Mouse (Mus musculus) spleen, postnatal 14 days (tissue): ENCODE data around the gene Thbs1.
"Not testable (repeated sequence)": the region's sequence is repeated elsewhere in the genome, so short reads cannot be mapped to it uniquely, and the experiment has no call there.

ENCODE experiments used
- DNase-seq, 2 experiments: peaks; one replicate each; pipeline ENCODE4 v3.0.0; 2021 to 2022; ENCODE audit warnings: low spot score in 2 of 2

The Thbs1 gene

DNA sequence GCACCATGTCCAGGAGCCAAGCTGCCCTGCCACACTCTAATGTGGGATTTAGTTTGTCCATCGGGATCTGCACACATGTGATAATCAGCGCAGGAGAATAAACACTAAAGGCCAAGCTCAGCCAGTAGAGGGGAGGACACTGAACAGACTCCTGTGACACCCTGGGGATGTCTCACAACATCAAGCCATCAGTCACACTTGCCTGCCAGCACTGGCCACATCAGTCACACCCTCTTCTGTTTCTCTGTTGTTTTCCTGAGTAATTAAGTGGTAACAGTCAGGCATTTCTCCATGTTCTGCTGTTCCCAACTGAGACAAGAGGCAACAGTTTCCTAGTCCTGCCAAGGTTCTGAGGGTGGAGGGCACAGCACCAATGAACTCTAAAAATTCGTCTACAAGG, 36.1 kb downstream of the Thbs1 start:
- DNase-seq = not testable (repeated sequence)

DNA sequence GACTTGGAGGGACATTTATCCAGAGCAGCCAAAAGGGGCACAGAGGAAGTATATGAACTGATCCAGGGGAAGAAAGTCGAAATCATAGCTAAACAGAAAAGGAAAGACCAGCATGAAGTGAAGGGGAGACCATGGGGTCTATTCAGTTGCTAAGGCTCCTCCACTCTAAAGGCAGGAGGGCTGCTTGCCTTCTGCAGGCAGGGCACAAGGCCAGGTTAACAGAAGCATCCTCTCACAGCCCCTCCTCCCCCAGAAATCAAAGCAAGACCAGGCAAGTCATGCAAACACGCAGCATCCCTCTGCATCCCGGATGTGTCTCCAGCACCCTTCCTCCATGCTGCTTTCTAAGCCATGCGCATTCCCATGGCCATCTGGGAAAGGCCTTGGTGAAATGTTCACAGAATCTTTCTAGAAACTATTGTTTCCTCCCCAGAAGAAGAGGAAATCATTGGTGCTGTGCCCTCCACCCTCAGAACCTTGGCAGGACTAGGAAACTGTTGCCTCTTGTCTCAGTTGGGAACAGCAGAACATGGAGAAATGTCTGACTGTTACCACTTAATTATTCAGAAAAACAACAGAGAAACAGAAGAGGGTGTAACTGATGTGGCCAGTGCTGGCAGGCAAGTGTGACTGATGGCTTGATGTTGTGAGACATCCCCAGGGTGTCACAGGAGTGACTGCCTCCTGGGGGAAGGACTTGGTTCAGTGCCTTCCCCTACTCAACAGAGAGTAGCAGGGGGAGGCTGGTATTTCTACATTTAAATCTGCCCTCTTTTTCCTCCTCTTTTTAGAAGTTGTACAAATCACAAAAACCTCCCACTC, 36.9 kb downstream of the Thbs1 start:
- DNase-seq = no peak

DNA sequence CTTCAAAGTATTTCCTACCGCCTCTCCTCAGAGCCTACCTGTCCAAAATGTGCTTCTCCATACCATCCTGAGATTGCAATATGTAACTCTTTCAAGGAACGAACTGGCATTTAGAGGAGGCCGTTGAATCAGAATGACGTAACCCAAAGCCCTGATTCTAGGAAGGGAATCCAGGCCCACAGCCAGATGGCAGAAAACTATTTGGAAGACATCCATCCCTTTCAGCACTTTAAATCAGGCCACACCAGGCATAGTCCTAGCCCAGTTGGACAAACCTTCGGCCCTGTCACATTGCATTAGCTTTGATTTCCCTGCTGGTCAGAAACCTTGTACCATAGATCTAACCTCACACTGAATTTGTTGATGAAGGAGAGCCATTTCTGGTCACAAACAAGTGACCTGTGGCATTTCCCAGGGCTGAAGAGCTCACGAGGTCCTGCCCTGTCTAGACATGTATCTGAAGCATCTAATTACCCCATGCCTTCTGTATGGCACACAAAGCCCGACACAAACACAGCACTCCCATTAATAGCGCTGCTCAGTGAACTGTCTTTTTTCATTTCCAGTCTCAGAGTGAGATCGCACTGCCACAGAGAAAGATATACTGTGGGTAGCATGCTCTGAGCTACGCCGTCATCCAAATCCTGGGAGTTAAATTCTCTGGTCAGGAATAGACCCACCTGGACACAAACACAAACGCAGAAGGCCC, 38.3 kb downstream of the Thbs1 start:
- DNase-seq = no peak

DNA sequence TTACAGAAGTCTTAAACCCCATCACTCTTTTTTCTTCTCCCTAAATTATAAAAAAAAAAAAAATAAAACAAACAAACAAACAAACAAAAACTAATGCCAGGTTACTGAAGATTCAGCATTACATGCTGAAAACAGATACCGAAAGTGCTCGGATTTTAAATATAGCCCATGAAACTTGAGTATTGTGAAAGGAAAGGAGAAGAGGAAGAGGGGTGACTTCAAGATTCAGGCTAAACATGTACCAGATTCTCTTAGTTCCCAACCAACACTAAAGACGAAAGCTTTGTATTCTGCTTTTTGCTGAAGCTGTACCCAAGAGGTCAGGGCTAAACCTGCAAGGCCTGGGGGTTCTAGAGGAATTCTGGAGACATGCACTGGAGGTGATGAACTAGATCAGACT, 46.4 kb downstream of the Thbs1 start:
- no peak for DNase-seq

DNA sequence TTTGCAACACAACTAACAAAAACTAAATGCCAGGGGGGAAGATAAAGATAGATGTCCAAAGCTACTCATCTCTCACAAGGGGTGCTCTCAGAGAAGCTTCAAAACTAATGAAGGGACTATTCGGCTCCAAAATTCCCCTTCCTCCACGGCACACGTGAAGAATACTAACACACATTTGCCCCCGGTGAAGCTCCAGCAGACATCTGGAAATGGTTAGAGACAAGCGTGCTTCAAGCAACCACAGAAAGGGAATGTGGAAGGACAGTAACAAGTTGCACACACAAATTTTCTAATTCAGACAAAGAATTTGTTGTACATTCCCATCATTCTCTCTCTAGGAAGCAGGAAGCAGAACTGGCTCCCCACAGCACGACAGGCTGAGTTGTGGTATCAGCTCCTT, 47.5 kb downstream of the Thbs1 start:
- no peak for DNase-seq

DNA sequence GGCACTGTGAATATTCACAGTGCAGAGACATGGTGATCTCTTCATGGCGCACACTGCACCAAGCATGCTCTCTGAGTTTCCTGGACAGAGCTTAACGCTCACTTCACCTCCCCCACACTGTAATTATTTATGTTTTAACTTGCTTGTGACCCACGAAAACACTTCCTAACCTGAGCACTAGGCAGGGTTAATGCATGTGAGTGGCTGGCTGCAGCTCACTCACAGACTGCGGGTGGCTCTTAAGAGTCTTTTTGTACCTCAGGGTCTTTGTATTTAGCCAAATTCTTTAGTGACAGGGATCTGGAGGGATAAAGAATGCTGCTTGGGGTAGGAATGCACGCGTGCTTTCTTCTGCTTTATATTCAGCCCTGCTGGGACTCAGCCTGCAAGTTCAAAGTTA, 48.9 kb downstream of the Thbs1 start:
- no peak for DNase-seq

DNA sequence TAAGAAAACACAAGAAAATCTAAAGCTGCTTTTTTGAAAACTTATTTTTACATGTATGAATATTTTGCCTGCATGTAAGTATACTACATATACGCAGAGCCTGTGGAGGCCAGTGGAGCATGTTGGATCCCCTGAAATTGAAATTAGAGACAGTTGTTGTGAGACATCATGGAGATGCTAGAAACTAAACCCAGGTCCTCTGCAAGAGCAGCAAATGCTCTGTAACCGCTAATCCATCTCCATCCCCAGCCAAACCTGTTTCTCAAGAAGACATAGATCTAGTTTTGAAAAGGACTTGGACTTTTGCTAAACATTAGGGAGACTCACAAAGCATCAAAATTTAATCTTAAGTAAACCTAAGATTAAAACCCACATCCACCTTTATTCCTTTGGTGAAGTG, 49.3 kb downstream of the Thbs1 start:
- DNase-seq = no peak

DNA sequence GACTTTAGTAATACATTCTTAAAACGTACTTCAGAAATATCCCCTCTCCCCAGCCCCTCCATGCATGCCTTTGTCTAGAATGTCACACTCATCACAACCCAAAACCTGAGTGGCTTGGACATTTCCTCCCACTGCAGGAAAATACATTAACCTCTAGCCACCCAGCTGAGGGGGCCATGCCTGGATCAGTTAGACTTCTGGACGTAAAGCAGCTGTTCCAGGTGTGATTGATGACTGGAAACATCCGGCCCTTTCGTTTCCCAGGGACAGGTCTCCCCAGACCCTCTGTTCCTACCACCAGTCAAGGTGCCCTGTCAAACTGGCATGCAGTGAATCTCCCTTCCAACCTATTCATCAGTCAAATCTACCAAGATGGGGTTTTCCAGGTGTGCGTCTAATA, 50.8 kb downstream of the Thbs1 start:
- DNase-seq = no peak

DNA sequence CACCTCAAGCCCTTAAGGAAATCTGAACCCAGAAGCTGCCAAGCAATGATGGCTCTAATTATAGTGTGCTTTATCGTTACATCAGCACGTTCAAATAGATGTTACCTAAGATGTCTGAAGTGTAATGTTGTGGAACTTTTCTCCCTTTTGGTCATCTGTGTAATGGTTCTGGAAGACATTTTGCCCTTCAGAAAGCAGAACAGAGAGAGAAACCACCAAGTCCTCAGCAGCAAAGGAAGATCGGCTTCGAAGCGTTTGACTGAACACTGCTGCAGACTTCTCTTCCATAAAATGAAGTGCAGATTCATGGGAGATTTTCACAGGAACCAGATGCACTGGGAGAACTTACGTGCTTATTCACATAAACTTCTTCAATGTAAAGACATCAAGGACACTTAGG, 52.5 kb downstream of the Thbs1 start:
- DNase-seq = no peak

DNA sequence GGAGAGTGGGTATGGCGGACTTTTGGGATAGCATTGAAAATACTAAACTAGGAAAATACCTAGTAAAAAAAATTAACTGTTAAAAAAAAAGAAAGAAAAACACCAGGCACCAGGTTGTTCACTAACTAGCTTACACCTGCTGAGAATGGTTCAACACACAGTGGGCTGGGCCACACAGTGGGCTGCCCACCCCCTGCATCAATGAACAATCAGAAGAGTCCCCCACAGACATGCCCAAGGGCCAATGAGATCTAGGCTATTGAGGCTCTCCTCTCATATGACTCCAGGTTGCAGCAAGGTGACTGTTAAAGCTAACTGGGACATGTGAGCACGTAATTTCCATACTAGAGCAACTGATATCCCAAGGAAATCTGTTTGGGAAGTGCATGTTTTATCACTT, 54.0 kb downstream of the Thbs1 start:
- DNase-seq = no peak

DNA sequence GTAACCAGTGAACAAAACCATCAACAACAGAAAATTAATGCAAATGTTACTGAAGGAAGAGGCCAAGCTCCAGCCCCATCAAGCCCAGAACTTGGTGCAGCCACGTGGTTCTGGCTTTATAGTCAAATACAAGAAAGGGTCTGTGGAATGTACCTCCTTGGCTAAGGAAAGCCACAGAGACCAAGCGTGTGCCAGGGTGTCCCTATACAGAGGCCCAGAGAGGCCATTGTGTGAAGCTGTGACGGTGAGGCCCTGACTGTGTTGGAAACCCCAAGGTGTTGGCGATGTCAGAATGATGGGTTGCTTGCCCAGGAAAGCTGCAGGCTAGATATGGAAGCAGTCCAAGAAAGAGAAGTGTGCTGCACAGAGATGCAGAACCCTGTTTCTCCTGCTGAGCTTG, 56.1 kb downstream of the Thbs1 start:
- DNase-seq = no peak

DNA sequence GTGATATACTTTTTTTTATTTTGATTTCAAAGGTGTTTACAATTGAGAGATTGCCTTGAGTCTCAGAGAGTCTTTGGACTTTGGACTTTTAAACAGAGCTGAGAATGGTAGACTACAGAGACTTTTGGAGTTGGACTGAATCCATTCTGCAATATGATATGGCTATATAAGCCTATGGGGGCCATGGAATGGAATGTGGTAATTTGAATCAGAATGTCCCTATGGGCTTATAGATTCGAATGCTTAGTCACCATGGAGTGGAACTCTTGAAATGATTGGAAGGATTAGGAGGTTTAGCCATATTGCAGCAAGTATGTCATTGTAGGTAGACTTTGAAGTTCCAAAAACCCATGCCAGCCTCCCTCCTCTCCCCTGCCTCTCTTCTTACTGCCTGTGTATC, 56.5 kb downstream of the Thbs1 start:
- no peak for DNase-seq

DNA sequence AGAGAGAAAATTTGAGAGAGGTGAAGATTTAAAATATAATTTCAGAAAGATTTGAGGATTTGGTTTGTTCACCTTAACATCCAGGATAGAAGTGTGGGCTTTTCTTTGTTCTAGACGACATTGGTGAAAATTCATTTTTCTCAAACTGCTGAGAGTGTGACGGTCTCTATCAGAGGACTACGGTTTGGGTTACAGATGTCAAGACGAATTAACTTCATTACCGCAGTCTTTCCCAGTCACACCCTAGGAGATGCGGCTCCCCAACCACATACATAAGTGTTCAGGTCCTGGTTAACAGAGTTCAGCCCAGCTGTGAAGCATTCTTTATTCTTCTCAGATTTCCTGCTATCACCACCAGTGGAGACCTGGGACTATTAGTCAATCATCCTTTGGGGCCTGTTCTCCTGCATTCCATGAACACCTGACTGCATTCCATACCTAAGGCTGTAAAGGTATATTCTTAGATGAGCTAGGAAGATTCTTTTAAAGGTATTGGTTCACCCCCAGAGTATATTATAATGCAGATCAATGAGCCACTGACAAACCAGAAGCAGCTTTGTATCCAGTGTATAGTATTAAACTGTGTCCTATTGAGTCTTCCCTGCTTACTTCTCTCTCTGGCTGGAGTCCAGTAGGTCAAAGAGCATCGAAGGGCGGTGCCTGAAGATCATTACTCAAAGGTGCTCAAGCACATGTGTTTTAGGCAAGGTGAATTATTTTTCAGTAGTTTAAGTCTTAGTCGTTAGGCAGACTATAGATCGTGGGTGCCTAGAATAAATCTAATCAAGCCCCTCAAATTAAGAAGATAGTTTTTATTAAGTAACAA, 63.1 kb downstream of the Thbs1 start:
- DNase-seq = no peak
